Mouse (Mus musculus): ENCODE data around the gene Elovl1.

The Elovl1 gene

DNA sequence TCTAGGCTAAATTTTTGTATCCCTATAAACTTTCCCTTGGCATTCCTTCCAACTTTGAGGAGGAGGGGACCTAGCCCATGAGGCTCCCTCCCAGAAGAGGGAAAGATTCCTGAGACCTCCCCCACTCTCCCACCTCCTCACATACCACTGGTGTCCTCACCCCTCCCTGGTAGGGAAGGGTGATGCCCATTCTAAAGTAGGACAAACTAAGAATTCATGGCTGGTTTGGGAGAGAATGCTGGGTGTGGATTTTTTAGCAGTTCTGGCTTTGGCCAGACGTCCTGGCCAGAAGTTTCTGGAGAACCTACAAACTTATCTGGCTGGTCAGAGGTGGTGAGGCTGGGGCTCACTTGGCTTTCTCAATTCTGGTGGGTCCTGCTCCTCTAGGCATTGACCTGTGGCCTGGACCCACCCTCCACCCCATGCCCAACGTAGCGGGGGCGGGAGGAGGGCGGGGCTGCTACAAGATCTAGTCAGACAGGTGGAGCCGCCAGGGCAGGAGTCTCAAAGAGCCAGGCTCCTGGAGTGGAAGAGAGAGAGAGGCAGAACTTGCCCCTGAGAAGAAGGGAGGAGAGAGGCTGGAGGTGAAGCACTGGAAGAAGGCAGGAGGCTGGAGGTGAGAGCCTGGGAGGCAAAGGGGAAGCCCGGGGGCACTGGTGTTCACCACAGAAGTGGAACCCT, 1.5 kb downstream of the Elovl1 start:
- DNase-seq: peak; percentile 79 to 87

DNA sequence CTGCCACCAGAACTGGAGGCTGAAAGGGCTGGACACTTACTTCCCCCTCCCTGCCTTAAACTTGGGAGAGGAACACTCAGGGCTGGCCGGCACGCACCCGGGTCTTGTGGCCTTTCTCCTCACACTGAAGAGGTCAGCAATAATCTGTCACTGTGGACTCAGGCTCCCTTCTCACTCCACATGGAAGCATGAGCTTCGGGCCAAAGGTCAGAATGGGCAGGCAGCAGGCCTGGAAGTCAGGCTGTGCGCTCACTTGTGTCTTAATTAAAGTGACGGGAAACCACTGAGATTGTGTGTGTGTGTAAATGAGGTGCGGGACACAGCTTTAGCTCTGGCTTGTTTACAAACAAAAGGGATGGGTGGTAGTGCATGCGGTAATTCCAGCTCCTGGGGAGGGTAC, 4.4 kb downstream of the Elovl1 start:
- DNase-seq: no peak

DNA sequence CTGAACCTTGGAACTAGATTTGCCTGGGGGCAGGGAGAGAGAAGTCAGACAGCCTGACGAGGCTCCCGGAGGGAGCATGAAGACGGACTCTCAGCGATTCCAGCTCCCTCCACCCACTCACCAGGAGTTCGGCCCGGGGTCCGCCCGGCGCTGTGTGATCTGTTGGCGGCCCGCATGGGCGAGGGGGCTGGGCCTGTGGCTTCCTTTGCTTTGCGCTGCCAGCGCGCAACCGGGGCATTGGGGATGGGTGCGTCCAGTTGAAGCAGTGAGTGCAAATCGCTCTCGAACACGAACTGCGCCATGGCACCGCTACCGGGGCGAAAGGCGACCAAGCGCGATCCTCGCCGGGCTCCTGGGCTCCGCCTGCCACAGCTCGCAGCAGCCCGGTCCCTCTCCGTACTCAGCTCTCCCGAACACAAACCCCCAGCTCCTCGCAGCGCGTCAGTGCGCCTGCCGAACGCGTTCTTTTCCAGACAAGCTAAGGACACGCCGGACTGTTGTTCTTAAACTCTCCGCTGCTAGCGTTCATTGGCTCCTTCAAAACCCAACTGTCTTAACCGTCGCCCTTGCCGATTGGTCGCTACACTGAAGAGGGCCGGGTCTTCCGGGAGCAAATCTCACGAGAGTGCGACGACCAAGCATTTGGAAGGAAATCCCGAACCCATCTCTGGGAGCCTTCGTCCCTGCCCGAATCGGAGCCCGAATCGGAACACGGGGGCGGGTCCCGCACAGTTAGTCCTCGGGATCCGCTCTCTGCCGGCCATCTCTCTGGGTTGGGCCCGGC, 9.1 kb downstream of the Elovl1 start, which contains the start of gene Cdc20:
Cdc20 (minus strand) TSS at position 533 of the 784 bp plus-strand sequence.
- DNase-seq: peak; percentile 93 to 95

DNA sequence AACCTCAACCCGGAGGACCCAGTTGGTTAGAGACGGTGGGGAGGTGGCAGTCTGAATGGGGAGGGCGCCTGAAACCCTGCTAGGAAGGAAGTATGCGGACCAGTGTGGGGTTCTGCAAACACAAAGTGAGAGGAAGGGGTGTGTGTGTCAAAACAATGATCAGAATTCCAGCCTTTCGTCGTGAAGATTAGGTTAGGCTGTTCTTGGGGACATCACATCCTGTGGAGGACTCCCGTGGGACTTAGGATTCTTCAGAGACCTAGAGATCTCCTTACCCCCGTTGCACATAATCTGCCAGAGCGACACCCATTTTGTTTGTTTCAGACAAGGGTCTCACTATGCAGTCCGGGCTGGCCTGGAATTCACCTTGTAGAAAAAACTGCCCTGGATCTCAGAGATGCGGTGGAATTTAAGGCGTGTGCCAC, 9.9 kb downstream of the Elovl1 start:
- no peak for DNase-seq

GRCm38 (mm10) chr4:118445088-118445487, 17.2 kb downstream of the Elovl1 start:
- DNase-seq: no peak

DNA sequence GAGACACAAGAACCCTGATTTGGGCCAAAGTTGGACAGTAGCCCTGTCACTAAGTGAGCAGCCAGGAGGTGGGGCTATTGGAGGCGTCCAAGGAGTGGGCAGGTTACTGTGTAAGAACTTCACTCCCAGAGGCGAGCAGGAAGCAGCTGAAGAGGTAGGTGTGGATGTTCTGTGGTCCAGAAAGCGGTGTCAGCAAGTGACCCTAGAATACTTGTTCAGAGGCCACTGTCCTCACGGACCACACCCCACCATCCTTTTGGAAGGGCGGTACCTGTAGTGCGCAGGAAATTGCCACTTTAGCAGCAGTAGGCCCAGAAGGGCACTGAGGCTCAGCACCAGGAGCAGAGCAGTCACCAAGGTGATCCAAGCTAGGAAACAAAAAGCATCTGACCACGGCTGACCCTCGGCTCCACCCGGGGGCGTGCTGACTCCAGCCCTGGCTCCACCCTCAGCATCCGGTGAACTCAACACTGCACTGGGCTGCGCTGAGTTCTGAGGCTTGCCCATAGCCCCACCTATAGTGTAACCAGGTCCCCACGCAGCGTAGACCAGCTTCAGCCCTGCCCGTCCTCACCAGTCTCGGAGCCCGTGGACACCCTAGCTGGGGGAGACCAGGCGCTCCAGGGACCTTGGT, 18.0 kb downstream of the Elovl1 start:
- DNase-seq: peak; percentile 85 to 88

- no peak for DNase-seq
Measured at GRCm38 (mm10) chr4:118446415-118447153, 18.7 kb downstream of the Elovl1 start.

DNA sequence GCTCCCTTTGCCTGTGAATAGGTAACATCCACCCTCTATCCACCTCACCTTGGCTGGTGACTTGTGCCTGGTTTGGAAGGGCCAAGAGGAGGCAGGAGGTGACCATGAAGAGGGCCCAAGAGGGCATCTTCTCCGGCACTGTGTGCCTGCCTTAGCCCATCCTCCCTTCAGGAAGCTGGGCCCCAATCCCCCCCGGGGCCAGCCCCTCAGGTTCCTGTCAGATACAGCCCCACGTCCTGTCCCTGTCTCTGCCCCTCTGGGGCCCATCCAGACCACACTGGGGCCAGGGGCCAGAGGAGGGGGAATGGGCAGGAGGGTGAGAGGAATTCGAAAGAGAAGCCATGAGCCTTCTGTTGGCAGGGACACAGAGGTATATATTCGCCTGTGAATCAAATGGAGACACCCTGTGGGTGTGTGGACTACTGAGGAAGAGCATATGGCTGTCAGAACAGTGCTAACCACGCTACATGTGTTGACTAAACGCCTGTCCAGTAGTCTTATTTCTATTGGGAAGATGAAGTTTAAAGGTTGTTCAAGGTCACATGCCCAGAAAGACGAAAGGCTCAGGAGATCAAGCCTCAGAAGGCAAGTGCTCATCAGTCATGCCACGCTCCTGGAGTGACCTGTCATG, 29.6 kb downstream of the Elovl1 start, which contains the start of gene Mpl:
Mpl (minus strand) TSS at position 169 of the 631 bp plus-strand sequence.
- no peak for DNase-seq

DNA sequence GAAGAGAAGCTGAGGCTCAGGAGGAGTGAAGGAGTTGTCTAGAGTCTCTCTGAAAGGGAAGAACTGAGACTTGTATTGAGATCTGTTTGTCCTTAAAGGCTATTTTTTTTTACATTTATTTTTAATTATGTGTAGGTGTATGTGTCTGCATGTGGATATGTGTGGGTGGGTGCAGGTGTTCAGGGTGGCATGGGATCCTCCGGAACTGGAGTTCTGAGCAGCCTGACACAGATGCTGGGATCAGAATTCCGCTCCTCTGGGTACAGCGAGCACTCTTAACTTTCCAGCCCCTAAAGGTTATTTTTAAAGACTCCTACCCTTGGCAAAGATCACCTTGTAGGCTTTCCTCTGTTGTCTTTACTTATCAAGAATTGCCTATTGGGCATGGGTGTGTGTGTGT, 37.1 kb downstream of the Elovl1 start:
- no peak for DNase-seq

GRCm38 (mm10) chr4:118465697-118466163, 37.8 kb downstream of the Elovl1 start:
- DNase-seq: no peak

- no peak for DNase-seq
Measured at GRCm38 (mm10) chr4:118471281-118471680, 43.4 kb downstream of the Elovl1 start.

DNA sequence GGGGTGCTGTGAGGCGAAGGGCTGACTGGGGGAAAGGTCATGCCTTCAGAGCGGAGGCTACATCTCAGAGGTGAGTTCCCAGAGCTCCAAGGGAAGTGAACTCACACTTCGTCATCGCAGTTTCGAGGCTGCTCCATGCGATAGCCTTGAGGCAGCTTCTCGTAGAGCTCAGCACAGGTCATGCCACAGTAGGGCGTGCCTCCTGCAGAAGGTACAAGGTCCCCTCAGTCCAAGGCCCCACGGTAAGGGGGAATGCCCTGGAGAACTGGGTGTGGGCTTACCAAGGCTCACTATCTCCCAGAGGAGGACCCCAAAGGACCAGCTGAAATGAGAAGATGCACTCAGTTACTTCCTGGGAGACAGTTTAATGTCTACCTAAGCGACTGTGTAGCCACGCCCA, 44.8 kb downstream of the Elovl1 start:
- no peak for DNase-seq

- no peak for DNase-seq
Measured at GRCm38 (mm10) chr4:118476773-118477530, 49.1 kb downstream of the Elovl1 start.
